Mouse (Mus musculus): ENCODE measurements around the gene Zfp36. TPM values are rescaled to one million over a fixed set of nuclear protein-coding genes. Genes with fewer than 3 reads are reported as not detected.
"Not testable (repeated sequence)": the region's sequence is repeated elsewhere in the genome, so short reads cannot be mapped to it uniquely, and the experiment has no call there.

Zfp36 gene
- total RNA-seq (2021), result 1 to 10 TPM; 1.8 to 2.4 TPM

GRCm38 (mm10) chr7:28380237-28381016 is at the start of gene Zfp36:
Gene Zfp36, minus strand, starts transcription at chr7:28380253.
- intact Hi-C loops (cut with DNase I), result no loop called here
- no peak for DNase-seq (ENCODE audit: extremely low spot score in 1 of 2, low spot score in 2 of 2)

- intact Hi-C loops (cut with DNase I), result no loop called here
- no peak for DNase-seq (ENCODE audit: extremely low spot score in 1 of 2, low spot score in 2 of 2)
These were observed 47.7 kb upstream of the Zfp36 start for GRCm38 (mm10) chr7:28427738-28428137.

- no peak for DNase-seq (ENCODE audit: extremely low spot score in 1 of 2, low spot score in 2 of 2)
- intact Hi-C loops (cut with DNase I), result no loop called here
These were observed 43.0 kb upstream of the Zfp36 start for GRCm38 (mm10) chr7:28423018-28423417.

- no peak for DNase-seq (ENCODE audit: extremely low spot score in 1 of 2, low spot score in 2 of 2)
- intact Hi-C loops (cut with DNase I), result no loop called here
These were observed 39.4 kb upstream of the Zfp36 start for GRCm38 (mm10) chr7:28419416-28419815.

GRCm38 (mm10) chr7:28418096-28418670 is 38.1 kb upstream of the Zfp36 start:
- DNase-seq (ENCODE audit: extremely low spot score in 1 of 2, low spot score in 2 of 2), result peak; percentile 22 to 79

GRCm38 (mm10) chr7:28417368-28417767 is 37.3 kb upstream of the Zfp36 start:
- intact Hi-C loops (cut with DNase I), result no loop called here

More at GRCm38 (mm10) chr7:28418096-28418670, 38.1 kb upstream of the Zfp36 start:
- intact Hi-C loops (cut with DNase I), result no loop called here

GRCm38 (mm10) chr7:28412826-28413225 is 32.8 kb upstream of the Zfp36 start:
- intact Hi-C loops (cut with DNase I), result no loop called here

More at GRCm38 (mm10) chr7:28417368-28417767, 37.3 kb upstream of the Zfp36 start:
- DNase-seq (ENCODE audit: extremely low spot score in 1 of 2, low spot score in 2 of 2), result no peak

GRCm38 (mm10) chr7:28410841-28411475 is 30.9 kb upstream of the Zfp36 start:
- intact Hi-C loops (cut with DNase I), result no loop called here
- DNase-seq (ENCODE audit: extremely low spot score in 1 of 2, low spot score in 2 of 2), result no peak

More at GRCm38 (mm10) chr7:28412826-28413225, 32.8 kb upstream of the Zfp36 start:
- DNase-seq (ENCODE audit: extremely low spot score in 1 of 2, low spot score in 2 of 2), result no peak

GRCm38 (mm10) chr7:28401942-28402341 is 21.9 kb upstream of the Zfp36 start:
- no peak for DNase-seq (ENCODE audit: extremely low spot score in 1 of 2, low spot score in 2 of 2)
- intact Hi-C loops (cut with DNase I), result no loop called here

GRCm38 (mm10) chr7:28401030-28401429 is 21.0 kb upstream of the Zfp36 start:
- intact Hi-C loops (cut with DNase I), result no loop called here
- no peak for DNase-seq (ENCODE audit: extremely low spot score in 1 of 2, low spot score in 2 of 2)

- DNase-seq (ENCODE audit: extremely low spot score in 1 of 2, low spot score in 2 of 2), result no peak
- intact Hi-C loops (cut with DNase I), result no loop called here
These were observed 18.8 kb upstream of the Zfp36 start for GRCm38 (mm10) chr7:28398696-28399340.

- DNase-seq (ENCODE audit: extremely low spot score in 1 of 2, low spot score in 2 of 2), result no peak
- intact Hi-C loops (cut with DNase I), result no loop called here
These were observed 17.9 kb upstream of the Zfp36 start for GRCm38 (mm10) chr7:28398000-28398399.

- intact Hi-C loops (cut with DNase I), result no loop called here
- no peak for DNase-seq (ENCODE audit: extremely low spot score in 1 of 2, low spot score in 2 of 2)
These were observed 15.4 kb upstream of the Zfp36 start for GRCm38 (mm10) chr7:28395425-28395824.

GRCm38 (mm10) chr7:28393272-28393951 is 13.4 kb upstream of the Zfp36 start:
- intact Hi-C loops (cut with DNase I), result no loop called here

GRCm38 (mm10) chr7:28392429-28393271 is 12.6 kb upstream of the Zfp36 start, which contains the start of the genes Med29 and Paf1:
Gene Med29, minus strand, starts transcription at chr7:28392708.
Gene Paf1, plus strand, starts transcription at chr7:28392951.
- DNase-seq (ENCODE audit: extremely low spot score in 1 of 2, low spot score in 2 of 2), result peak; percentile 97 to 98
- intact Hi-C loops (cut with DNase I), result no loop called here

More at GRCm38 (mm10) chr7:28393272-28393951, 13.4 kb upstream of the Zfp36 start:
- DNase-seq (ENCODE audit: extremely low spot score in 1 of 2, low spot score in 2 of 2), result no peak

GRCm38 (mm10) chr7:28390331-28390730 is 10.3 kb upstream of the Zfp36 start:
- no peak for DNase-seq (ENCODE audit: extremely low spot score in 1 of 2, low spot score in 2 of 2)
- intact Hi-C loops (cut with DNase I), result no loop called here

GRCm38 (mm10) chr7:28387384-28387783 is 7.3 kb upstream of the Zfp36 start:
- intact Hi-C loops (cut with DNase I); DNase-seq (ENCODE audit: extremely low spot score in 1 of 2, low spot score in 2 of 2): not testable (repeated sequence)

GRCm38 (mm10) chr7:28386877-28387276 is 6.8 kb upstream of the Zfp36 start:
- intact Hi-C loops (cut with DNase I), result loop anchor here (1.0 kb wide), 1 partner anchor 14 kb away; no protein-coding TSS in a partner anchor
- DNase-seq (ENCODE audit: extremely low spot score in 1 of 2, low spot score in 2 of 2), result not testable (repeated sequence)
